Mouse (Mus musculus) lung, postnatal 0 days (tissue): ENCODE data around the gene Pdxdc1.
"Not testable (repeated sequence)": the region's sequence is repeated elsewhere in the genome, so short reads cannot be mapped to it uniquely, and the experiment has no call there.

Source experiments
- CTCF ChIP-seq: IDR thresholded peaks from 2 replicates; pipeline ENCODE4 v1.5.1; 2016; ENCODE audit warnings: antibody characterized with exemption, mild to moderate bottlenecking
- EP300 ChIP-seq: IDR thresholded peaks from 2 replicates; pipeline ENCODE4 v1.6.1; 2016; ENCODE audit warnings: antibody characterized with exemption, mild to moderate bottlenecking, control low read depth

- TF ChIP-seq CTCF, EP300: not testable (repeated sequence)
These were observed 35.5 kb downstream of the Pdxdc1 start for GRCm38 (mm10) chr16:13867406-13867805.
